Mouse (Mus musculus) liver, embryonic 11.5 days (tissue): ENCODE results near the gene Upf2. TPM values are rescaled to one million over a fixed set of nuclear protein-coding genes. Genes with fewer than 3 reads are reported as not detected.
"Not testable (repeated sequence)": the region's sequence is repeated elsewhere in the genome, so short reads cannot be mapped to it uniquely, and the experiment has no call there.

ENCODE experiments used
- ATAC-seq: fragments of 200-750 bp; cut with Nextera tagmentation; replicated peaks from 2 replicates; pipeline ENCODE4 v1.8.0; 2017; ENCODE audit warnings: moderate number of reproducible peaks, mild to moderate bottlenecking, moderate TSS enrichment, moderate library complexity; ENCODE audit not compliant: low FRiP score
- DNase-seq: peaks from one replicate; pipeline ENCODE4 v3.0.0-alpha.2; 2017; ENCODE audit warnings: low spot score
- H3K27ac ChIP-seq: fragments of 300-500 bp; sonication (generic); 2 replicates; pipeline ENCODE4 v1.5.1; 2014; ENCODE audit warnings: mild to moderate bottlenecking, low read depth, low read length, control low read depth
- H3K27me3 ChIP-seq: fragments of 300-500 bp; sonication (generic); replicated peaks from 2 replicates; pipeline ENCODE4 v1.6.1; 2014; ENCODE audit warnings: low read length, mixed read lengths; ENCODE audit not compliant: control insufficient read depth, insufficient read depth
- H3K36me3 ChIP-seq: fragments of 300-500 bp; sonication (generic); 2 replicates; pipeline ENCODE4 v1.6.1; 2014; ENCODE audit warnings: mild to moderate bottlenecking, low read length, moderate library complexity, mixed read lengths; ENCODE audit not compliant: control insufficient read depth, insufficient read depth
- H3K4me1 ChIP-seq: fragments of 300-500 bp; sonication (generic); replicated peaks from 2 replicates; pipeline ENCODE4 v1.6.1; 2014; ENCODE audit warnings: low read length, mixed read lengths; ENCODE audit not compliant: control insufficient read depth, insufficient read depth
- H3K4me2 ChIP-seq: fragments of 300-500 bp; sonication (generic); 2 replicates; pipeline ENCODE4 v1.6.1; 2014; ENCODE audit warnings: mild to moderate bottlenecking, control low read depth, moderate library complexity
- H3K4me3 ChIP-seq: fragments of 300-500 bp; sonication (generic); 2 replicates; pipeline ENCODE4 v1.5.1; 2014; ENCODE audit warnings: low read depth, low read length, control low read depth
- H3K9ac ChIP-seq: fragments of 300-500 bp; sonication (generic); 2 replicates; pipeline ENCODE4 v1.6.1; 2014; ENCODE audit warnings: low read depth, low read length, control low read depth
- H3K9me3 ChIP-seq: fragments of 300-500 bp; sonication (generic); 2 replicates; pipeline ENCODE4 v1.6.1; 2016; ENCODE audit warnings: low read length, inconsistent platforms, mixed read lengths; ENCODE audit not compliant: control insufficient read depth
- WGBS: fragments of 180-500 bp; shearing (Covaris S2); extraction: QIAGEN DNeasy Blood & Tissue Kit; methylation state at CpG from one replicate; pipeline ENCODE4 v1.1.7; 2014; 5-methylcytosine and 5-hydroxymethylcytosine counted together
- polyA plus RNA-seq: library from polyadenylated mRNA; unstranded; fragments of >200 nt; fragmentation: Nextera tagmentation; extraction: Ambion mirVana; gene quantifications from 2 replicates; pipeline ENCODE4 v1.2.1, GENCODE M21; 2014

Upf2 gene
- polyA plus RNA-seq, 1 experiment from 2014 or later: 10.7 TPM

- ATAC-seq (no peak), DNase-seq (no peak)
- H3K36me3 ChIP-seq: peaks cover 25% of the 10 kb centered on the region
- H3K9me3 ChIP-seq: no peaks in the 10 kb centered on the region
- no peak overlapping the region for H3K27ac ChIP-seq
- no peak overlapping the region for H3K4me3 ChIP-seq
- H3K4me2 ChIP-seq: no peak overlapping the region
- peaks cover 3% of the 10 kb centered on the region; the same call in 1 of the 2 replicates for H3K4me1 ChIP-seq
- 89% methylated on average over 9 of the region's 9 CpGs for WGBS
- no peak overlapping the region for H3K9ac ChIP-seq
- H3K27me3 ChIP-seq: no peaks in the 10 kb centered on the region
These were observed 6.4 kb downstream of the Upf2 start for GRCm38 (mm10) chr2:5957705-5958104.

DNA sequence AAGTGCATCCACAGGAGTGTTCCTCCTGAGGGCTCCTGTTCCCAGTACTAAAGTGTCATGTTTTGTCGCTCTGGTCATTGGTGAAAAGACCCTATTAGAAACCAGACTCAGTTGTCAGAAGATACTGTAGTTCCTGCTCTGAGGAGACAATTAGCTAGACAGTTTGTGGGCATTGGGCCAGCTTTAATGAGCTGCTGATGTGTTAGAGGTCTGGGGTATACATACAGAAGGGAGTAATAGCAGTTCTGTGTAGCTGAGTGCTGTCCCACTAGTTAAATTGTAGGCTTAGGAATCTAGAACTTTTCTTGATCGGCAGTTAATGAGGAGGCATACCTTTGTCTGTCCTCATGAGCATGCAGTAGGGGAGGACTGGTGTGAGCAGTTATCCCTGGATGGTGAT lies 11.0 kb downstream of the Upf2 start:
- no peak overlapping the region for H3K4me3 ChIP-seq
- H3K36me3 ChIP-seq: peaks cover 33% of the 10 kb centered on the region
- ATAC-seq (no peak), DNase-seq (no peak)
- no peak overlapping the region for H3K27ac ChIP-seq
- H3K9ac ChIP-seq: no peak overlapping the region
- no peak overlapping the region for H3K4me2 ChIP-seq
- no peaks in the 10 kb centered on the region for H3K27me3 ChIP-seq
- H3K4me1 ChIP-seq: no peaks in the 10 kb centered on the region
- WGBS: 90% methylated on average over 2 of the region's 2 CpGs
- H3K9me3 ChIP-seq: no peaks in the 10 kb centered on the region

- H3K9me3 ChIP-seq, H3K4me2 ChIP-seq, H3K27ac ChIP-seq, ATAC-seq, H3K4me1 ChIP-seq, DNase-seq, H3K9ac ChIP-seq, H3K4me3 ChIP-seq, H3K27me3 ChIP-seq: not testable (repeated sequence)
- WGBS: 79% methylated on average over 4 of the region's 4 CpGs
- H3K36me3 ChIP-seq: peaks cover 19% of the 10 kb centered on the region
These were observed 12.5 kb downstream of the Upf2 start for GRCm38 (mm10) chr2:5963729-5964128.

GRCm38 (mm10) chr2:5965972-5966371 lies 14.7 kb downstream of the Upf2 start:
- H3K27ac ChIP-seq: no peak overlapping the region

GRCm38 (mm10) chr2:5970629-5971028 lies 19.4 kb downstream of the Upf2 start:
- not testable (repeated sequence) for H3K4me3 ChIP-seq, H3K27ac ChIP-seq, H3K9me3 ChIP-seq, H3K4me1 ChIP-seq, H3K9ac ChIP-seq, H3K27me3 ChIP-seq, ATAC-seq, H3K4me2 ChIP-seq, DNase-seq, H3K36me3 ChIP-seq
- 94% methylated on average over 3 of the region's 3 CpGs for WGBS

More at GRCm38 (mm10) chr2:5965972-5966371, 14.7 kb downstream of the Upf2 start:
- Histone ChIP-seq H3K9ac (no peak overlapping the region), H3K4me3 (no peak overlapping the region), H3K27me3 (no peaks in the 10 kb centered on the region), H3K4me1 (no peaks in the 10 kb centered on the region), H3K4me2 (no peak overlapping the region), H3K36me3 (peaks cover 15% of the 10 kb centered on the region; the same call in 1 of the 2 replicates), H3K9me3 (no peaks in the 10 kb centered on the region)
- DNase-seq (no peak), ATAC-seq (no peak)
- WGBS: 90% methylated on average over 3 of the region's 3 CpGs

DNA sequence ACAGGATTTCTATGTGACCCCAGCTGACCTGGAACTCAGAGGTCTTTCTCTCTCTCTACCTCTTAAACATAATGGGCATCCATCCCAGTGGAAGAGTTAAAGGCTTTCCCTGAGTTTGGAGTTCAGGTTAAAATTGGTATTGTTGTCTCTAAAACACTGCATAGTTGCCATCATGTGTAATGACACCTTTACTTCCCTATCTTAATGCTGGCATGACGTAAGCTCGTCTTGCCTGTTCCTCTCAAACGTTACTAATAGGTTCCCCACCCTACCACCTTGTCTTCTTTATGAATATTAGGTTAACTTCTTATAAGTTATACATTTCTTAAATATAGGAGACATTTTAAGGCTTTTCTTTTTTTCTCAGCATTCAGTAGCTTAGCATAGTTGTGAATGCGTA lies 26.3 kb downstream of the Upf2 start:
- Histone ChIP-seq H3K27ac (no peak overlapping the region), H3K27me3 (no peaks in the 10 kb centered on the region), H3K4me3 (no peak overlapping the region), H3K9me3 (no peaks in the 10 kb centered on the region), H3K4me1 (no peaks in the 10 kb centered on the region), H3K4me2 (no peak overlapping the region), H3K36me3 (peaks cover 19% of the 10 kb centered on the region), H3K9ac (no peak overlapping the region)
- DNase-seq (no peak), ATAC-seq (no peak)
- WGBS: 82% methylated on average over 4 of the region's 4 CpGs

DNA sequence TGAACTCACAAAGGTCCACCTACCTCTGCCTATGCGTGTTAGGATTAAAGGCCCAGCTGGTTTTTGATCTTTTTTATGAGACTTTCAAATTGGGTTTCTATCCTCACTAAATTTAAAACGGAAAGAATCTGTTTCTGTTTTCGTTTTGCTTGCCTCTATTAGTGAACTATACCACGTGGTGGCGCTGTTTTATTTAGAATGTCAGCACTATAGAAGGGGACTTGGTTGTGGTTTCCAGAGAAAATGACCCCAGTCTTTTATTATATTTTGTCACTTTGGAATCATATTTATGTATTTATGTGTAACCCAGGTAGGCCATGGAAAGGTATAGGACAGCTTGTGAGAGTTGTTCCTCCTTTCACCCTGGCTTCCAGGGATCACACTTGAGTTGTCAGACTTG lies 44.3 kb downstream of the Upf2 start:
- Histone ChIP-seq H3K4me3 (no peak overlapping the region), H3K9ac (no peak overlapping the region), H3K4me2 (no peak overlapping the region), H3K9me3 (no peaks in the 10 kb centered on the region), H3K4me1 (no peaks in the 10 kb centered on the region), H3K27me3 (no peaks in the 10 kb centered on the region), H3K27ac (no peak overlapping the region), H3K36me3 (peaks cover 4% of the 10 kb centered on the region; the same call in 1 of the 2 replicates)
- 19% methylated on average over 5 of the region's 5 CpGs for WGBS
- DNase-seq (no peak), ATAC-seq (no peak)

- DNase-seq (no peak), ATAC-seq (peak; percentile 92)
- Histone ChIP-seq H3K27ac (peak overlapping the region; percentile 76), H3K4me2 (peak overlapping the region; percentile 38), H3K36me3 (peaks cover 6% of the 10 kb centered on the region; the same call in 1 of the 2 replicates), H3K27me3 (no peaks in the 10 kb centered on the region), H3K4me1 (peaks cover 9% of the 10 kb centered on the region), H3K9ac (peak overlapping the region; percentile 30; the same call in 1 of the 2 replicates), H3K9me3 (no peaks in the 10 kb centered on the region), H3K4me3 (no peak overlapping the region)
- WGBS: 53% methylated on average over 3 of the region's 3 CpGs
These were observed 52.7 kb downstream of the Upf2 start for GRCm38 (mm10) chr2:6003949-6004348.

GRCm38 (mm10) chr2:6014532-6014931 lies 63.3 kb downstream of the Upf2 start:
- H3K9ac ChIP-seq: no peak overlapping the region
- no peak overlapping the region for H3K4me2 ChIP-seq
- H3K27me3 ChIP-seq: no peaks in the 10 kb centered on the region
- H3K4me3 ChIP-seq: no peak overlapping the region
- no peaks in the 10 kb centered on the region for H3K9me3 ChIP-seq
- peaks cover 8% of the 10 kb centered on the region; the same call in 1 of the 2 replicates for H3K36me3 ChIP-seq
- no peaks in the 10 kb centered on the region for H3K4me1 ChIP-seq
- DNase-seq (no peak), ATAC-seq (no peak)
- WGBS: 93% methylated on average over 5 of the region's 5 CpGs
- H3K27ac ChIP-seq: no peak overlapping the region
